Mouse (Mus musculus) granulocyte monocyte progenitor cell, adult 5-6 weeks (primary cell): ENCODE data around the gene Med24. TPM values are rescaled to one million over a fixed set of nuclear protein-coding genes. Genes with fewer than 3 reads are reported as not detected.

ENCODE experiments used
- ATAC-seq: replicated peaks from 2 replicates; pipeline ENCODE4 v1.8.0; 2016; ENCODE audit warnings: mild to moderate bottlenecking, moderate TSS enrichment, inconsistent platforms; ENCODE audit not compliant: poor library complexity, severe bottlenecking
- total RNA-seq, 2 experiments: library from RNA; stranded (forward) in 1 of 2; stranded (reverse) in 1 of 2; fragments of 200-712, 200-1000 nt in 1 of 2; fragments of >200 nt in 1 of 2; fragmentation: Nextera tagmentation in 1 of 2; gene quantifications; 2 replicates each; pipeline ENCODE4 v1.2.3; 2014 to 2017

Med24 gene
- total RNA-seq, 2 experiments from 2014 or later: 42.6 to 68.2 TPM

DNA sequence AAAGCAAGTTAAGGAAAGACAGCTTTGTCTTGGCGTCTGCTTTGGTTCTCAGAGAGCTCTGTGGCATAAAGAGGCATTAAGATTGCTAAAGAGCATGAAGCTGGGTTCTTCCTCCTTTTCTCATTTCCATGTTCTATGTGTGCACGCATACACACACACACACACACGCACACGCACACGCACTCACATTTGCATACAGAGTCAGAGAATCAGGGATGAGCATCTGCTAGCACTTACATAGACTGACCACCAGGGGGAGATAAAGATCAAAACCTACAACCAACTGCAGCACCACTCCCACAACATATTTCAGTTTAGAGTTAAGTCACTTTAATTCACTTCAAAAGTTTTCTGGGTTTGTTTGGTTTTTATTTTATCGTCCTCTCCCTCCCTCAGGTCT, 68.7 kb downstream of the Med24 start:
- peak; percentile 98 for ATAC-seq

DNA sequence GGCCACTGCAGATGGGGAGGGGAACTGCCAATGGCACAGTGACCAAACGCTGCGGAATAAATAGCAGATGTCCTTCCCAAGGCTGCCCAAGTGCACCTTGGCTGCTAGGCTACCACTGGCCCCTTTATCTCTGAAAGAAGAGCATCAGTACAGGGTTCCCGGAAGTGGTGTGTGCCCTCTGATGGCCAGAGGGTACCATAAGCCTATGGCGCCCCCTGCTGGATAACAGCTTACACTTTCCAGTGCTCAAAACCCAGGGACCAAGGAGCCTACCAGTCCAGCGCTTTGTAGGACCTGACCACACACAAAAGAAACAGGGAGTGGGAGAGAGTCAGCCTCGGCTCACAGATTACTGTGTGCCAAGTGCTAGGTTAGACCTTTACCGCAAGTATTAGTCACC, 74.2 kb downstream of the Med24 start:
- ATAC-seq: peak; percentile 93

Other genes with a start within 250 kb of the Med24 start
- gene Ikzf3, start 183.4 kb downstream of the Med24 start, total RNA-seq (2014; fragmentation: Nextera tagmentation): 0.15 TPM in 1 of 2 replicates, not detected in the other
- not detected in 2 replicates for gene Ikzf3, start 183.4 kb downstream of the Med24 start, total RNA-seq (2017)
- 1.6 TPM in 1 of 2 replicates, not detected in the other for gene Zpbp2, start 178.3 kb downstream of the Med24 start, total RNA-seq (2014; fragmentation: Nextera tagmentation)
- not detected in 2 replicates for gene Zpbp2, start 178.3 kb downstream of the Med24 start, total RNA-seq (2017)
- 5.9 and 7.3 TPM in 2 replicates for gene Ormdl3, start 142.1 kb downstream of the Med24 start, total RNA-seq (2014; fragmentation: Nextera tagmentation)
- 7.7 and 8.6 TPM in 2 replicates for gene Ormdl3, start 142.1 kb downstream of the Med24 start, total RNA-seq (2017)
- not detected in 2 replicates for gene Lrrc3c, start 131.1 kb downstream of the Med24 start, total RNA-seq (2014; fragmentation: Nextera tagmentation)
- gene Lrrc3c, start 131.1 kb downstream of the Med24 start, total RNA-seq (2017): not detected in 2 replicates
- 1.6 and 1.8 TPM in 2 replicates for gene Gm12355, start 103.8 kb downstream of the Med24 start, total RNA-seq (2014; fragmentation: Nextera tagmentation)
- gene Gm12355, start 103.8 kb downstream of the Med24 start, total RNA-seq (2017): 4.8 and 9.5 TPM in 2 replicates
- gene Gsdma3, start 103.1 kb downstream of the Med24 start, total RNA-seq (2014; fragmentation: Nextera tagmentation): not detected in 2 replicates
- gene Gsdma3, start 103.1 kb downstream of the Med24 start, total RNA-seq (2017): not detected in 2 replicates
- gene Gsdma2, start 82.7 kb downstream of the Med24 start, total RNA-seq (2014; fragmentation: Nextera tagmentation): not detected in 2 replicates
- gene Gsdma2, start 82.7 kb downstream of the Med24 start, total RNA-seq (2017): not detected in 2 replicates
- gene Gsdma, start 65.1 kb downstream of the Med24 start, total RNA-seq (2014; fragmentation: Nextera tagmentation): not detected in 2 replicates
- not detected in 2 replicates for gene Gsdma, start 65.1 kb downstream of the Med24 start, total RNA-seq (2017)
- 77.3 and 81.3 TPM in 2 replicates for gene Psmd3, start 46.9 kb downstream of the Med24 start, total RNA-seq (2014; fragmentation: Nextera tagmentation)
- 67.4 and 90.0 TPM in 2 replicates for gene Psmd3, start 46.9 kb downstream of the Med24 start, total RNA-seq (2017)
- not detected in 2 replicates for gene Csf3, start 28.2 kb downstream of the Med24 start, total RNA-seq (2014; fragmentation: Nextera tagmentation)
- not detected in 2 replicates for gene Csf3, start 28.2 kb downstream of the Med24 start, total RNA-seq (2017)
- gene Thra, start 11.2 kb upstream of the Med24 start, total RNA-seq (2014; fragmentation: Nextera tagmentation): 39.3 and 39.5 TPM in 2 replicates
- 23.0 and 24.2 TPM in 2 replicates for gene Thra, start 11.2 kb upstream of the Med24 start, total RNA-seq (2017)
- gene Nr1d1, start 45.9 kb upstream of the Med24 start, total RNA-seq (2014; fragmentation: Nextera tagmentation): 2.3 and 2.8 TPM in 2 replicates
- 1.2 TPM in 1 of 2 replicates, not detected in the other for gene Nr1d1, start 45.9 kb upstream of the Med24 start, total RNA-seq (2017)
- gene Msl1, start 66.1 kb upstream of the Med24 start, total RNA-seq (2014; fragmentation: Nextera tagmentation): 72.7 and 75.0 TPM in 2 replicates
- gene Msl1, start 66.1 kb upstream of the Med24 start, total RNA-seq (2017): 59.8 and 70.1 TPM in 2 replicates
- gene Casc3, start 75.5 kb upstream of the Med24 start, total RNA-seq (2014; fragmentation: Nextera tagmentation): 46.1 and 46.7 TPM in 2 replicates
- gene Casc3, start 75.5 kb upstream of the Med24 start, total RNA-seq (2017): 13.6 and 31.8 TPM in 2 replicates
- gene Rapgefl1, start 107.3 kb upstream of the Med24 start, total RNA-seq (2014; fragmentation: Nextera tagmentation): 2.0 TPM in 1 of 2 replicates, not detected in the other
- gene Rapgefl1, start 107.3 kb upstream of the Med24 start, total RNA-seq (2017): 0.30 TPM in 1 of 2 replicates, not detected in the other
- gene Wipf2, start 134.2 kb upstream of the Med24 start, total RNA-seq (2014; fragmentation: Nextera tagmentation): 8.6 and 11.4 TPM in 2 replicates
- 2.7 and 2.8 TPM in 2 replicates for gene Wipf2, start 134.2 kb upstream of the Med24 start, total RNA-seq (2017)
- gene Cdc6, start 178.4 kb upstream of the Med24 start, total RNA-seq (2014; fragmentation: Nextera tagmentation): 47.8 and 58.8 TPM in 2 replicates
- 30.3 and 43.5 TPM in 2 replicates for gene Cdc6, start 178.4 kb upstream of the Med24 start, total RNA-seq (2017)
- 3.8 and 8.8 TPM in 2 replicates for gene Rara, start 198.4 kb upstream of the Med24 start, total RNA-seq (2014; fragmentation: Nextera tagmentation)
- 1.9 and 3.1 TPM in 2 replicates for gene Rara, start 198.4 kb upstream of the Med24 start, total RNA-seq (2017)